Mouse (Mus musculus) neural tube, embryonic 13.5 days (tissue): ENCODE data around the gene Prlh. TPM values are rescaled to one million over a fixed set of nuclear protein-coding genes. Genes with fewer than 3 reads are reported as not detected.

Experiments
- ATAC-seq: fragments of 200-750 bp; cut with Nextera tagmentation; 2 replicates; pipeline ENCODE4 v1.8.0; 2017; ENCODE audit warnings: low read depth, mild to moderate bottlenecking, moderate TSS enrichment, moderate library complexity
- H3K27ac ChIP-seq: fragments of 300-500 bp; sonication (generic); replicated peaks from 2 replicates; pipeline ENCODE4 v1.5.1; 2015; ENCODE audit warnings: moderate library complexity, mild to moderate bottlenecking, inconsistent platforms
- H3K27me3 ChIP-seq: fragments of 300-500 bp; sonication (generic); 2 replicates; pipeline ENCODE4 v1.6.1; 2015; ENCODE audit warnings: mild to moderate bottlenecking, inconsistent platforms
- H3K36me3 ChIP-seq: fragments of 300-500 bp; sonication (generic); 2 replicates; pipeline ENCODE4 v1.6.1; 2015; ENCODE audit warnings: mild to moderate bottlenecking, inconsistent platforms
- H3K4me1 ChIP-seq: fragments of 300-500 bp; sonication (generic); replicated peaks from 2 replicates; pipeline ENCODE4 v1.6.1; 2015; ENCODE audit warnings: inconsistent platforms
- H3K4me2 ChIP-seq: fragments of 300-500 bp; sonication (generic); 2 replicates; pipeline ENCODE4 v1.6.1; 2015; ENCODE audit warnings: inconsistent platforms, mild to moderate bottlenecking, moderate library complexity
- H3K4me3 ChIP-seq: fragments of 300-500 bp; sonication (generic); 2 replicates; pipeline ENCODE4 v1.5.1; 2015; ENCODE audit warnings: mild to moderate bottlenecking, inconsistent platforms
- H3K9ac ChIP-seq: fragments of 300-500 bp; sonication (generic); 2 replicates; pipeline ENCODE4 v1.6.1; 2015; ENCODE audit warnings: moderate library complexity, mild to moderate bottlenecking, inconsistent platforms
- H3K9me3 ChIP-seq: fragments of 300-500 bp; sonication (generic); 2 replicates; pipeline ENCODE4 v1.6.1; 2016; ENCODE audit warnings: inconsistent platforms
- WGBS: fragments of 180-500 bp; shearing (Covaris S2); methylation state at CpG from one replicate; pipeline ENCODE4 v1.1.7; 2015; 5-methylcytosine and 5-hydroxymethylcytosine counted together
- polyA plus RNA-seq: library from polyadenylated mRNA; unstranded; fragments of >200 nt; fragmentation: Nextera tagmentation; extraction: Ambion mirVana; gene quantifications from 2 replicates; pipeline ENCODE4 v1.2.1, GENCODE M21; 2015

Prlh gene
- polyA plus RNA-seq, 1 experiment from 2014 or later, result not detected

- peaks cover 12% of the 10 kb centered on the region for H3K27me3 ChIP-seq
- H3K9me3 ChIP-seq, result no peaks in the 10 kb centered on the region
- no peak overlapping the region for H3K27ac ChIP-seq
- ATAC-seq, result no peak
- no peaks in the 10 kb centered on the region for H3K36me3 ChIP-seq
- H3K4me3 ChIP-seq, result no peak overlapping the region
- 80% methylated on average over 4 of the region's 4 CpGs for WGBS
- no peak overlapping the region for H3K4me2 ChIP-seq
- peaks cover 10% of the 10 kb centered on the region for H3K4me1 ChIP-seq
- H3K9ac ChIP-seq, result no peak overlapping the region
Observed at GRCm38 (mm10) chr1:90926030-90926429, 26.9 kb upstream of the Prlh start.

DNA sequence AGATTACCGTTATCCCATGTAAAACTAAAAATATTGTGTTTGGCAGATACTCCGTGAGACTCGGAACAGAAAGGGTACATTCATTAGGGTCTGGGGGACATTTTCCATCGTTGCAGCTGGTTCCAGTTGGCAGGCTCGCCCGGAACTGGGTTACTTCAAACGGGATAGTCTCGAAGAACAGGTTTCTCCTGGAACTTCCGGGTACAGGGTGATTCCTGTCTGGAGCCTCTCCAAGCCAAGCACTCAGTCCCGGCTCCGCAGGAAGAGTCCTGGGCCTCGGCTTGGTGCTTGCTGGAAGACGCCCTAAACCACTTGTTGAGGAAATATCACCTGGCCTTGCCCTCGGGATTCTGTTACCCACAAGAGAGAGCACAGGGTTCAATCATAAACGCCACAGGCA, 25.6 kb upstream of the Prlh start:
- no peak for ATAC-seq
- H3K27ac ChIP-seq, result no peak overlapping the region
- H3K36me3 ChIP-seq, result no peaks in the 10 kb centered on the region
- H3K9ac ChIP-seq, result peak overlapping the region; percentile 31; the same call in 1 of the 2 replicates
- peaks cover 12% of the 10 kb centered on the region for H3K27me3 ChIP-seq
- 53% methylated on average over 15 of the region's 15 CpGs for WGBS
- no peaks in the 10 kb centered on the region for H3K9me3 ChIP-seq
- H3K4me2 ChIP-seq, result no peak overlapping the region
- H3K4me1 ChIP-seq, result peaks cover 10% of the 10 kb centered on the region
- no peak overlapping the region for H3K4me3 ChIP-seq

DNA sequence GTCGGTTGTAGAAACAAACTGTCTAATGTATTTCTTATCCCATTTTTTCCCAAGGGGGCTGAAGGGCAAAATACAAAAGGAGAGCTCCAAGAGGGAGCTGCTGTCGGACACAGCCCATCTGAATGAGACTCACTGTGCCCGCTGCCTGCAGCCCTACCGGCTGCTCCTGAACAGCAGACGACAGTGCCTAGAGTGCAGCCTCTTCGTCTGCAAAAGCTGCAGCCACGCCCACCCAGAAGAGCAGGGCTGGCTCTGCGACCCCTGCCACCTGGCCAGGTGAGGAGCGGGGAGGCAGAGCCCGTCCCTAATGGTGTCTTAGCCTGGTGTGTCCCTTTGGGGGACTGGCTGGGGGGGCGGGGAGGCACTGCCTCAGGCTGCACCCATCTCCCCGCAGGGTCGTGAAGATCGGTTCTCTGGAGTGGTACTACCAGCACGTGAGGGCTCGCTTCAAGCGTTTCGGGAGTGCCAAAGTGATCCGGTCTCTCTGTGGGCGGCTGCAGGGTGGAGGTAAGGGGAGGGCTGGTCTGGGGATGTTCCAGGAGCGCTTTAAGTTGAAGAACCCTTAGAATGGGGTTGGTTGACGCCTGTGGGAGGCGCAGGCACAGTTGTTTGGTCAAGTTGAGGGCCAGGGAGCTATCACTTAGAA, 24.9 kb upstream of the Prlh start:
- Histone ChIP-seq H3K4me2 (peak overlapping the region; percentile 51), H3K9ac (peak overlapping the region; percentile 31; the same call in 1 of the 2 replicates), H3K9me3 (no peaks in the 10 kb centered on the region), H3K4me3 (peak overlapping the region; percentile 23; the same call in 1 of the 2 replicates), H3K27me3 (peaks cover 12% of the 10 kb centered on the region), H3K27ac (no peak overlapping the region), H3K36me3 (no peaks in the 10 kb centered on the region), H3K4me1 (peaks cover 10% of the 10 kb centered on the region)
- ATAC-seq, result peak; percentile 47; the same call in 1 of the 2 replicates
- 2% methylated on average over 23 of the region's 23 CpGs for WGBS

DNA sequence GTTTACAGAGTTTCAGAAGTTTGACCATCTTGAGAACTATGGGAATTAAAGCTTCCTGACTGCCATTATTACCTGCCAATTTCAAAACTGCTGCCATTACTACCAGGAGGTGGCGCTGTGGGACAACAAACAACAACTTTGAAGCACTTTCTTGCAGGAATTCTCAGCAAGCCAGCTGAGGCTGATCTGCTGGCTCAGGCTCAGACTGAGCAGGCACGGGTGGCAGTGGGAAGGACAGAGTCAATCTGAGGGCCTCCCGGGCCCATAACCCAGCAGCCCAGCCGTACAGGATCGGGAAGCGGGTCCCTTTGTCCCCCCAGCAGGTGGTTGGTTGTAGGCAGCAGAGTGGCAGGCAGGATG, 24.4 kb upstream of the Prlh start:
- Histone ChIP-seq H3K4me2 (peak overlapping the region; percentile 51), H3K9me3 (no peaks in the 10 kb centered on the region), H3K4me3 (no peak overlapping the region), H3K4me1 (peaks cover 10% of the 10 kb centered on the region), H3K9ac (peak overlapping the region; percentile 26; the same call in 1 of the 2 replicates), H3K36me3 (no peaks in the 10 kb centered on the region), H3K27me3 (peaks cover 12% of the 10 kb centered on the region), H3K27ac (no peak overlapping the region)
- WGBS, result 6% methylated on average over 6 of the region's 6 CpGs
- ATAC-seq, result peak; percentile 53

DNA sequence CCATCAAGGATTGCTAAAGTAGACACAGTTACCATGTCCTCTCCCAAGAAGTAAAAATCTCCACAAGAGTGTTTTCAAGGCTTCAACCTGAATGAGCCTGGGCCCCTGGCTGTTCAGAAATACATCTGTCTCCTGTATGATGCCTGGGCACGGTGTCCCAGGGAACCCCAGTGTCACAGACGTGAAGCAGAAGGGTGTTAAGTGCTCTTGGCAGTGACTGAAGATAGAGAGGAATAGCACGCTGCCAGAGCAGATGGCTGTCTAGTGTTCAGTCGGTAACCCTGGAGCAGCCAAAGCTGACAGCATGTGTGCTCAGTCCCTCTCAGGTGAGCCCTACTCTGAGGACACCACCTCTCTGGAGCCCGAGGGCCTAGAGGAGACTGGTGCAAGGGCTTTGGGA, 19.9 kb upstream of the Prlh start:
- Histone ChIP-seq H3K27ac (no peak overlapping the region), H3K9me3 (no peaks in the 10 kb centered on the region), H3K9ac (no peak overlapping the region), H3K36me3 (no peaks in the 10 kb centered on the region), H3K4me2 (no peak overlapping the region), H3K4me1 (peaks cover 4% of the 10 kb centered on the region), H3K4me3 (no peak overlapping the region), H3K27me3 (peaks cover 4% of the 10 kb centered on the region)
- 79% methylated on average over 5 of the region's 5 CpGs for WGBS
- ATAC-seq, result no peak

DNA sequence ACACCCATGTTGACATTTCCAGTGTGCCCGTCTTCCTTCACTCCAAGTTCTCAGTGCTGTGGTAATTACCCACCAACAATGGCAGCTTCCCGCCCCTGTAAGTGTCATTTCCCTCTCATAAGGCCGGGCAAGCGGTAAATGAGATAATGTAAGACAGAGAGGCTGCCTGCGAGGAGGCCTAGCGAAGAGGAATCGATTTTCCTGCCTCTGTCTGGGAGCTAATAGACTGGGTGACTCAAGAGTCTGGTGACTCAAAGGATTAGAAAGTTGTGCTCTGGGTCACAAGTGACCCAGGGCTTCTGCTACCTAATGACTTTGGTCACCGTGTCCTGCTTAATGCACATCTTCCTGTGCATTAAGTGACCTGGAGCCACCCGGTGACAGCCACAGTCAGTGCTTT, 15.9 kb upstream of the Prlh start:
- no peak overlapping the region for H3K4me3 ChIP-seq
- no peak overlapping the region for H3K27ac ChIP-seq
- no peak for ATAC-seq
- no peaks in the 10 kb centered on the region for H3K4me1 ChIP-seq
- H3K4me2 ChIP-seq, result no peak overlapping the region
- H3K27me3 ChIP-seq, result no peaks in the 10 kb centered on the region
- H3K9ac ChIP-seq, result no peak overlapping the region
- no peaks in the 10 kb centered on the region for H3K9me3 ChIP-seq
- H3K36me3 ChIP-seq, result no peaks in the 10 kb centered on the region
- 53% methylated on average over 9 of the region's 9 CpGs for WGBS

DNA sequence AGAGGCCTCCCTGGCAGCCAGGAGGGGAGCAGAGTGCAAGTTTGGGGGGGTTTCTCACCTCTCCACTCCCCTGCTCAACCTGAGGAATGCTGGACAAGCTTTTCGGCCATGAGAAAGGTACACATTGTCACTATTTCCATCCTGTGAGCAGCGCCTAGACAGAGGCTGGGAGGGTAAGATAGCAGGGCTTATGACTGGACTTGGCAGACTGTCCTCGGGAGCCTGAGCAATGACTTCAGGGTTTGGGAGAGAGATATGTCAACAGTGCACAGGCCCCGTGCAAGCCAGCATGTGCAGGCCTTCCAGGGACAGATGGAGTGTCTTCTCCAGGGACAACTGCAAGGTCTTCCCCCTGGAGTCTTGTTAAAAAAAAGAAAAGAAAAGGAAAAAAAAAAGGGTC, 12.9 kb upstream of the Prlh start:
- WGBS, result 87% methylated on average over 4 of the region's 4 CpGs
- no peaks in the 10 kb centered on the region for H3K36me3 ChIP-seq
- no peak overlapping the region for H3K9ac ChIP-seq
- H3K4me2 ChIP-seq, result no peak overlapping the region
- no peaks in the 10 kb centered on the region for H3K9me3 ChIP-seq
- no peak overlapping the region for H3K4me3 ChIP-seq
- no peaks in the 10 kb centered on the region for H3K27me3 ChIP-seq
- H3K4me1 ChIP-seq, result no peaks in the 10 kb centered on the region
- ATAC-seq, result no peak
- no peak overlapping the region for H3K27ac ChIP-seq

DNA sequence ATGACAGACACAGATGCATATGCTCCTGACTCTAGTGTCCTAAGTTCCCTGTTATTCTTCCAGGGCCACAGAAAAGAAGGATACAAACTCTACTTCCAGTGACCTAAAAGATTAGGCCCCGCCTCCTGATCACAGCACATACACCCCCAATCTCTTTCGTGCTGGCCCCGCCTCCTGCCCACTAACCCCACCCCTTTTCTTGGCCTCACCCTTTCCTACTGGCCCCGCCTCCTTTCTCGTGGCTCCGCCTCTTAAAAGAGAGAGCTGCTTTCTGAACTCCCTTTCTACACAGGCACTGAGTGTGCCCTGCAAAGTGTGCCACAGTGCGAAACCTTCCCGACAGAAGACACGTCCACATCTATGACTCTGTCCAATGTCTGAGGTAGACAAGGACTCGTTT, 7.7 kb upstream of the Prlh start:
- Histone ChIP-seq H3K36me3 (no peaks in the 10 kb centered on the region), H3K27ac (no peak overlapping the region), H3K9me3 (no peaks in the 10 kb centered on the region), H3K4me3 (no peak overlapping the region), H3K4me1 (no peaks in the 10 kb centered on the region), H3K27me3 (no peaks in the 10 kb centered on the region), H3K9ac (no peak overlapping the region), H3K4me2 (no peak overlapping the region)
- WGBS, result 61% methylated on average over 10 of the region's 10 CpGs
- ATAC-seq, result no peak

DNA sequence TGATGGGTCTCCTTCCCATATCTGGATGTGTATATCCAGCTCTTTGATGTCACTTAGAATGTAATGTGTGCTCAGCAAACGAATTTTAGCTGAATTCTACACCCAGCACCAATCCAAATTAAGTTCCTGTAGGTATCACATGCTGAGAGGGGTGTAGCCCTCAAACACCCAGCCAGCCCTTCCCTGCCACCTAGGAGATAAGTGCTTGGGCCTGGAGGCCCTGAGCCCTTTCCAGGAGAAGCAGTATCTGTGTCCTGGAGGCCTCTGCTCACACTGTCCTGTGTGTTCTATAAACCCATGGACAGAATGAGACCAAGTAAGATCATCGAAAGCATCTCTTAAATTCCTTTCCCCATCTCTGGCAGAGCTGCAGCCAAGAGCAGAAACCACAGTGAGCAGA, 5.7 kb upstream of the Prlh start:
- H3K9me3 ChIP-seq, result no peaks in the 10 kb centered on the region
- H3K36me3 ChIP-seq, result no peaks in the 10 kb centered on the region
- no peaks in the 10 kb centered on the region for H3K27me3 ChIP-seq
- no peak overlapping the region for H3K4me2 ChIP-seq
- H3K9ac ChIP-seq, result no peak overlapping the region
- 75% methylated on average over 2 of the region's 2 CpGs for WGBS
- no peaks in the 10 kb centered on the region for H3K4me1 ChIP-seq
- H3K4me3 ChIP-seq, result no peak overlapping the region
- no peak for ATAC-seq
- H3K27ac ChIP-seq, result no peak overlapping the region

DNA sequence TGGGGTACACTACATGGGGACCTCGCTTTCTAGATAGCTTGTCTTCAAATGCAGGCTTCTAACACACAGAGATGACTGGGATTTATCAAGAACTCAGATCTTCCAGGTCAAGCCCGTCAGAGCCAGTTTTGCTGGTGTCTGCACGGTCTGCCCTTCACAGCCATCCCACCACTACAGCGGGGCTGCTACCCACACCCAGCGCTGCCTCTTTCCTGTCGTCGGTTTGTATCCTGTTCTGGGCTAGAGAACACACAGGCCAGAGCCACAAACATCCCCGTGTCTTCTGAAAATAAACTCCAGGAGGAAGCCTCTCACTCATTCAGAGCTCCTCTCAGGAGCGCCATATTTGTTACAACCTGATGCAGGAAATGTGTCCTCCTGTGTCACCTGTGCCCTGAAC, 3.6 kb upstream of the Prlh start:
- Histone ChIP-seq H3K27ac (no peak overlapping the region), H3K9me3 (no peaks in the 10 kb centered on the region), H3K4me2 (no peak overlapping the region), H3K9ac (no peak overlapping the region), H3K36me3 (no peaks in the 10 kb centered on the region), H3K4me3 (no peak overlapping the region), H3K27me3 (no peaks in the 10 kb centered on the region), H3K4me1 (peaks cover 6% of the 10 kb centered on the region; the same call in 1 of the 2 replicates)
- 83% methylated on average over 9 of the region's 9 CpGs for WGBS
- no peak for ATAC-seq

DNA sequence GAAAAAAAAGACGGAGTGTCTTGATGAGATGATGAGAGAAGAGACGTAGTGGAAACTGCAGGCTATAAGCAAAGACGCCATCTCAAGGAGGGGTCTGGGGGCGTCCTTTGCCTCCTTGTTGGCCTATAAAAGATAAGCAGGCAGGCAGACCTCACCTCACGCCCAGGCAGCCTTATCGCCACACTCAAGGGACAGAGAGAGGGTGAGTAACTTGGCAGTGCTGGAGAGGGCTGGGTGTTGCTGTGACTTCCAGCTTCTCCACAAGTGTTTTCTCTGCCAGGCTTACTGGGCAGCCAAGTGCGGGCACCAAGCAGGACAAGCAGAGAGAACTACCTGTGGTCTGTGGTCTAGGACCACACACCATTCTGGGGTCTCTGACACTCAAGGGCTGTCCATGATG, 1.2 kb upstream of the Prlh start:
- no peak overlapping the region for H3K4me3 ChIP-seq
- no peaks in the 10 kb centered on the region for H3K27me3 ChIP-seq
- H3K9me3 ChIP-seq, result no peaks in the 10 kb centered on the region
- no peaks in the 10 kb centered on the region for H3K36me3 ChIP-seq
- no peak for ATAC-seq
- H3K4me2 ChIP-seq, result no peak overlapping the region
- WGBS, result 88% methylated on average over 7 of the region's 7 CpGs
- H3K4me1 ChIP-seq, result peaks cover 6% of the 10 kb centered on the region; the same call in 1 of the 2 replicates
- no peak overlapping the region for H3K27ac ChIP-seq
- no peak overlapping the region for H3K9ac ChIP-seq

DNA sequence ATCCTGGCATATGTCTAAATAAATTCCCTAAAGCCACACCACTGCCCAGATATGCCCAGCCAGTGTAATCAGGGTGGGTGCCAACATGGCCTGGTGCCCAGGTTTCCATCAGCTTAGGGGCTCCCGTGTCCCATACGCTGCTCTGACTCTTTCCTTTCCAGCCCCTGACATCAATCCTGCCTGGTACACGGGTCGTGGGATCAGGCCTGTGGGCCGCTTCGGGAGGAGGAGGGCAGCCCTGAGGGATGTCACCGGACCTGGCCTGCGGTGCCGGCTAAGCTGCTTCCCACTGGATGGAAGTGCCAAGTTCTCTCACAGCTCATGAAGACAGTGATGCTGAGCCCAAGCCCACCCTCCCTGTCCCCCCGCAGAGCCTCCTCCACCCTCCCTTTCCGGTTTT, 780 bp downstream of the Prlh start:
- no peak overlapping the region for H3K9ac ChIP-seq
- 69% methylated on average over 11 of the region's 11 CpGs for whole genome bisulfite sequencing
- no peaks in the 10 kb centered on the region for H3K9me3 ChIP-seq
- ATAC-seq, result no peak
- peaks cover 6% of the 10 kb centered on the region; the same call in 1 of the 2 replicates for H3K4me1 ChIP-seq
- H3K4me3 ChIP-seq, result no peak overlapping the region
- H3K27me3 ChIP-seq, result peaks cover 7% of the 10 kb centered on the region; the same call in 1 of the 2 replicates
- no peak overlapping the region for H3K4me2 ChIP-seq
- no peaks in the 10 kb centered on the region for H3K36me3 ChIP-seq
- no peak overlapping the region for H3K27ac ChIP-seq
